Mouse (Mus musculus): ENCODE data around the gene Eipr1.

- TF ChIP-seq POLR2A (IDR thresholded peaks at IDR 0.05; ENCODE audit: borderline replicate concordance, extremely low read depth, low read depth, low read length) (no peak), CTCF (IDR thresholded peaks at IDR 0.05; ENCODE audit: insufficient read depth, low read length) (no peak)
Observed at GRCm38 (mm10) chr12:28718106-28718505, 33.5 kb upstream of the Eipr1 start.
